Mouse (Mus musculus): Measurements from ENCODE around the gene Bola1.
A peak's percentile ranks its signal among the peaks of the same experiment; 100 is the strongest.

- no peak for TF ChIP-seq EP300 (optimal IDR thresholded peaks at IDR 0.05)
- TF ChIP-seq CTCF (IDR thresholded peaks at IDR 0.05; ENCODE audit: low read depth) = peak; percentile 34
Observed at GRCm38 (mm10) chr3:96261623-96262022, 42.1 kb upstream of the Bola1 start.

Measured in stomach, postnatal 0 days (tissue).